Mouse (Mus musculus): ENCODE results near the gene Rtl10. TPM values are rescaled to one million over a fixed set of nuclear protein-coding genes. Genes with fewer than 3 reads are reported as not detected.

The Rtl10 gene
- polyA plus RNA-seq, 1 experiment from 2014 or later = 1.8 TPM

GRCm38 (mm10) chr16:18543151-18543829, 44.6 kb downstream of the Rtl10 start:
- WGBS = 61% methylated on average over 8 of the region's 8 CpGs
- no peaks in the 10 kb centered on the region for H3K9me3 ChIP-seq (ENCODE audit: control insufficient read depth, low read length)
- no peak overlapping the region for H3K9ac ChIP-seq (ENCODE audit: low read depth, low read length)
- H3K27ac ChIP-seq (ENCODE audit: low read depth, low read length) = no peak overlapping the region
- DNase-seq (ENCODE audit: low spot score) (no peak), ATAC-seq (ENCODE audit: low FRiP score) (no peak)
- H3K27me3 ChIP-seq (ENCODE audit: control insufficient read depth, insufficient read depth, low read length) = no peaks in the 10 kb centered on the region
- no peak overlapping the region for H3K4me2 ChIP-seq (replicated peaks; ENCODE audit: low read depth, low read length)
- H3K36me3 ChIP-seq (ENCODE audit: control insufficient read depth, insufficient read depth, low read length) = no peaks in the 10 kb centered on the region
- no peaks in the 10 kb centered on the region for H3K4me1 ChIP-seq (replicated peaks; ENCODE audit: control insufficient read depth, insufficient read depth, low read length)
- H3K4me3 ChIP-seq (ENCODE audit: low read depth, low read length) = no peak overlapping the region

GRCm38 (mm10) chr16:18547891-18548290, 49.2 kb downstream of the Rtl10 start:
- no peak for DNase-seq (ENCODE audit: low spot score)
- no peak overlapping the region for H3K4me3 ChIP-seq (ENCODE audit: low read depth, low read length)
- H3K27me3 ChIP-seq (ENCODE audit: control insufficient read depth, insufficient read depth, low read length) = no peaks in the 10 kb centered on the region
- no peak for ATAC-seq (ENCODE audit: low FRiP score)
- H3K4me1 ChIP-seq (replicated peaks; ENCODE audit: control insufficient read depth, insufficient read depth, low read length) = peaks cover 7% of the 10 kb centered on the region
- H3K9me3 ChIP-seq (ENCODE audit: control insufficient read depth, low read length) = no peaks in the 10 kb centered on the region
- no peaks in the 10 kb centered on the region for H3K36me3 ChIP-seq (ENCODE audit: control insufficient read depth, insufficient read depth, low read length)
- H3K9ac ChIP-seq (ENCODE audit: low read depth, low read length) = no peak overlapping the region
- 94% methylated on average over 5 of the region's 5 CpGs for WGBS
- H3K27ac ChIP-seq (ENCODE audit: low read depth, low read length) = no peak overlapping the region
- H3K4me2 ChIP-seq (replicated peaks; ENCODE audit: low read depth, low read length) = no peak overlapping the region

Other genes starting within 250 kb of the Rtl10 start
- gene Gm49776, start 240.6 kb upstream of the Rtl10 start, polyA plus RNA-seq (2014; fragmentation: Nextera tagmentation; extraction: Ambion mirVana) = 1.4 and 1.6 TPM in 2 replicates
- 36.3 and 36.7 TPM in 2 replicates for gene Dgcr8, start 209.7 kb upstream of the Rtl10 start, polyA plus RNA-seq (2014; fragmentation: Nextera tagmentation; extraction: Ambion mirVana)
- gene Tango2, start 150.8 kb upstream of the Rtl10 start, polyA plus RNA-seq (2014; fragmentation: Nextera tagmentation; extraction: Ambion mirVana) = 51.3 and 54.0 TPM in 2 replicates
- gene Arvcf, start 150.7 kb upstream of the Rtl10 start, polyA plus RNA-seq (2014; fragmentation: Nextera tagmentation; extraction: Ambion mirVana) = 59.2 and 62.0 TPM in 2 replicates
- gene Txnrd2, start 72.5 kb upstream of the Rtl10 start, polyA plus RNA-seq (2014; fragmentation: Nextera tagmentation; extraction: Ambion mirVana) = 22.2 and 23.8 TPM in 2 replicates
- gene Comt, start 72.0 kb upstream of the Rtl10 start, polyA plus RNA-seq (2014; fragmentation: Nextera tagmentation; extraction: Ambion mirVana) = 49.6 and 53.9 TPM in 2 replicates
- 13.0 and 14.9 TPM in 2 replicates for gene Gnb1l, start 188 bp upstream of the Rtl10 start, polyA plus RNA-seq (2014; fragmentation: Nextera tagmentation; extraction: Ambion mirVana)
- 6.4 and 7.4 TPM in 2 replicates for gene Tbx1, start 91.8 kb downstream of the Rtl10 start, polyA plus RNA-seq (2014; fragmentation: Nextera tagmentation; extraction: Ambion mirVana)
- 8.9 and 9.5 TPM in 2 replicates for gene Gp1bb, start 123.5 kb downstream of the Rtl10 start, polyA plus RNA-seq (2014; fragmentation: Nextera tagmentation; extraction: Ambion mirVana)
- gene Gm49601, start 127.5 kb downstream of the Rtl10 start, polyA plus RNA-seq (2014; fragmentation: Nextera tagmentation; extraction: Ambion mirVana) = 3.9 and 6.0 TPM in 2 replicates
- gene Sept5, start 131.1 kb downstream of the Rtl10 start, polyA plus RNA-seq (2014; fragmentation: Nextera tagmentation; extraction: Ambion mirVana) = 63.4 and 64.4 TPM in 2 replicates